Mouse (Mus musculus) heart, postnatal 0 days (tissue): ENCODE data around the gene Fam131b.

ENCODE experiments used
- CTCF ChIP-seq: IDR thresholded peaks from 2 replicates; pipeline ENCODE4 v1.5.1; 2016; ENCODE audit warnings: antibody characterized with exemption, control low read depth, low read depth
- EP300 ChIP-seq: IDR thresholded peaks from 2 replicates; pipeline ENCODE4 v1.6.1; 2016; ENCODE audit warnings: antibody characterized with exemption, low read depth

GRCm38 (mm10) chr6:42295549-42296094, 28.8 kb downstream of the Fam131b start:
- TF ChIP-seq CTCF (no peak), EP300 (no peak)
